Mouse (Mus musculus) limb, embryonic 12.5 days (tissue): ENCODE results near the gene Slc20a1. TPM values are rescaled to one million over a fixed set of nuclear protein-coding genes. Genes with fewer than 3 reads are reported as not detected.

Source experiments
- ATAC-seq: fragments of 200-750 bp; cut with Nextera tagmentation; 2 replicates; pipeline ENCODE4 v1.8.0; 2017; ENCODE audit warnings: low read depth, moderate TSS enrichment; ENCODE audit not compliant: insufficient number of reproducible peaks, insufficient read depth, low FRiP score, low TSS enrichment
- H3K27ac ChIP-seq: fragments of 300-500 bp; sonication (generic); 2 replicates; pipeline ENCODE4 v1.5.1; 2016; ENCODE audit warnings: mild to moderate bottlenecking, moderate library complexity
- H3K27me3 ChIP-seq: fragments of 300-500 bp; sonication (generic); 2 replicates; pipeline ENCODE4 v1.6.1; 2016; ENCODE audit warnings: mild to moderate bottlenecking, moderate library complexity
- H3K36me3 ChIP-seq: fragments of 300-500 bp; sonication (generic); 2 replicates; pipeline ENCODE4 v1.6.1; 2016; ENCODE audit warnings: mild to moderate bottlenecking, moderate library complexity
- H3K4me1 ChIP-seq: fragments of 300-500 bp; sonication (generic); replicated peaks from 2 replicates; pipeline ENCODE4 v1.6.1; 2016
- H3K4me2 ChIP-seq: fragments of 300-500 bp; sonication (generic); 2 replicates; pipeline ENCODE4 v1.6.1; 2016; ENCODE audit warnings: mild to moderate bottlenecking, moderate library complexity
- H3K4me3 ChIP-seq: fragments of 300-500 bp; sonication (generic); replicated peaks from 2 replicates; pipeline ENCODE4 v1.5.1; 2016; ENCODE audit warnings: mild to moderate bottlenecking
- H3K9ac ChIP-seq: fragments of 300-500 bp; sonication (generic); replicated peaks from 2 replicates; pipeline ENCODE4 v1.6.1; 2016; ENCODE audit warnings: mild to moderate bottlenecking, moderate library complexity
- H3K9me3 ChIP-seq: fragments of 300-500 bp; sonication (generic); 2 replicates; pipeline ENCODE4 v1.6.1; 2016; ENCODE audit warnings: mild to moderate bottlenecking, moderate library complexity
- WGBS: fragments of 180-500 bp; shearing (Covaris S2); methylation state at CpG from one replicate; pipeline ENCODE4 v1.1.7; 2016; 5-methylcytosine and 5-hydroxymethylcytosine counted together
- polyA plus RNA-seq: library from polyadenylated mRNA; unstranded; fragments of >200 nt; fragmentation: Nextera tagmentation; extraction: Ambion mirVana; gene quantifications from 2 replicates; pipeline ENCODE4 v1.2.1, GENCODE M21; 2016

Gene Slc20a1
- polyA plus RNA-seq, 1 experiment from 2014 or later = 43.9 TPM

- Histone ChIP-seq H3K27ac (no peak overlapping the region), H3K9me3 (no peaks in the 10 kb centered on the region), H3K4me2 (no peak overlapping the region), H3K27me3 (no peaks in the 10 kb centered on the region), H3K36me3 (no peaks in the 10 kb centered on the region), H3K9ac (no peak overlapping the region), H3K4me1 (no peaks in the 10 kb centered on the region), H3K4me3 (no peak overlapping the region)
- ATAC-seq = peak; percentile 50
- 32% methylated on average over 7 of the region's 7 CpGs for WGBS
These were observed 60.1 kb downstream of the Slc20a1 start for GRCm38 (mm10) chr2:129258475-129259211.

GRCm38 (mm10) chr2:129260646-129261045, 62.1 kb downstream of the Slc20a1 start:
- Histone ChIP-seq H3K9ac (no peak overlapping the region), H3K4me1 (no peaks in the 10 kb centered on the region), H3K27ac (no peak overlapping the region), H3K36me3 (no peaks in the 10 kb centered on the region), H3K9me3 (no peaks in the 10 kb centered on the region), H3K27me3 (no peaks in the 10 kb centered on the region), H3K4me2 (no peak overlapping the region), H3K4me3 (no peak overlapping the region)
- no peak for ATAC-seq
- WGBS = 74% methylated on average over 3 of the region's 3 CpGs

Other genes starting within 250 kb of the Slc20a1 start
- gene Zc3h6, start 231.4 kb upstream of the Slc20a1 start, polyA plus RNA-seq = 2.8 and 3.5 TPM in 2 replicates
- gene Gm10762, start 231.0 kb upstream of the Slc20a1 start, polyA plus RNA-seq = 31.4 and 34.8 TPM in 2 replicates
- 0.06 and 0.17 TPM in 2 replicates for gene Vinac1, start 150.6 kb upstream of the Slc20a1 start, polyA plus RNA-seq
- gene Ttl, start 132.8 kb upstream of the Slc20a1 start, polyA plus RNA-seq = 18.2 and 20.0 TPM in 2 replicates
- 33.0 and 36.3 TPM in 2 replicates for gene Polr1b, start 97.8 kb upstream of the Slc20a1 start, polyA plus RNA-seq
- gene Chchd5, start 69.1 kb upstream of the Slc20a1 start, polyA plus RNA-seq = 29.4 and 29.8 TPM in 2 replicates
- gene Ckap2l, start 98.4 kb downstream of the Slc20a1 start, polyA plus RNA-seq = 39.0 and 54.0 TPM in 2 replicates
- 0.12 TPM in 1 of 2 replicates, not detected in the other for gene Il1a, start 111.2 kb downstream of the Slc20a1 start, polyA plus RNA-seq
- not detected in 2 replicates for gene Il1b, start 172.4 kb downstream of the Slc20a1 start, polyA plus RNA-seq